Mouse (Mus musculus) limb, embryonic 10.5 days (tissue): ENCODE measurements around the gene Cd209g. TPM values are rescaled to one million over a fixed set of nuclear protein-coding genes. Genes with fewer than 3 reads are reported as not detected.

Source experiments
- DNase-seq: peaks from one replicate; pipeline ENCODE4 v3.0.0-alpha.2; 2017; ENCODE audit warnings: low spot score
- H3K27ac ChIP-seq: fragments of 300-500 bp; sonication (generic); 2 replicates; pipeline ENCODE4 v1.5.1; 2016; ENCODE audit warnings: mild to moderate bottlenecking
- H3K27me3 ChIP-seq: fragments of 300-500 bp; sonication (generic); 2 replicates; pipeline ENCODE4 v1.6.1; 2016; ENCODE audit warnings: low read depth, mild to moderate bottlenecking; ENCODE audit not compliant: poor library complexity, severe bottlenecking
- H3K36me3 ChIP-seq: fragments of 300-500 bp; sonication (generic); 2 replicates; pipeline ENCODE4 v1.6.1; 2016; ENCODE audit warnings: mild to moderate bottlenecking, moderate library complexity
- H3K4me1 ChIP-seq: fragments of 300-500 bp; sonication (generic); 2 replicates; pipeline ENCODE4 v1.6.1; 2016
- H3K4me3 ChIP-seq: fragments of 300-500 bp; sonication (generic); 2 replicates; pipeline ENCODE4 v1.5.1; 2016; ENCODE audit warnings: mild to moderate bottlenecking, moderate library complexity
- H3K9me3 ChIP-seq: fragments of 300-500 bp; sonication (generic); replicated peaks from 2 replicates; pipeline ENCODE4 v1.6.1; 2016; ENCODE audit warnings: mild to moderate bottlenecking
- WGBS: fragments of 180-500 bp; shearing (Covaris S2); methylation state at CpG from one replicate; pipeline ENCODE4 v1.1.7; 2016; 5-methylcytosine and 5-hydroxymethylcytosine counted together
- polyA plus RNA-seq: library from polyadenylated mRNA; unstranded; fragments of >200 nt; fragmentation: Nextera tagmentation; extraction: Ambion mirVana; gene quantifications from 2 replicates; pipeline ENCODE4 v1.2.1, GENCODE M21; 2016

The Cd209g gene
- polyA plus RNA-seq, 1 experiment from 2014 or later, result not detected

DNA sequence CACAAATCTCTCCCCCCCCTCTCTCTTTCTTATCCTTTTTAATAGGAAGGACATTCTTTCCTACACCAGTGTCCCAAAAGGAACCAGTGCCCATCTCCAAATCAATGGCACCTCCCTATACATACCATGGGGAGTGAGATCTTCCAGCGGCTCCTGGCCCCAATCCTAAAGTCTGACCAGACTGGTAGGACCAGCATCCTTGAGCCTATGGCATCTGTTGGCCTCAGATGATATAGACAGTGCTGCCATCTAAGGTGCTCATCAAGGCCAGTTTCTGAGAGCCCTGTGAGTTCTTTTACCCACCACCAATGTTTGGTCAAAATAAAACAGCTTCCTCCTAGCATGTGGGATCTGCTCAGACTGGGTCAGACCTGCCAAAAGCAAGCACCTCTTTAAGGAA, 34.0 kb downstream of the Cd209g start:
- H3K36me3 ChIP-seq, result no peaks in the 10 kb centered on the region
- 93% methylated on average over 1 of the region's 1 CpGs for WGBS
- no peaks in the 10 kb centered on the region for H3K9me3 ChIP-seq
- no peaks in the 10 kb centered on the region for H3K27me3 ChIP-seq
- no peak for DNase-seq
- no peak overlapping the region for H3K27ac ChIP-seq
- H3K4me3 ChIP-seq, result no peak overlapping the region
- peaks cover 12% of the 10 kb centered on the region for H3K4me1 ChIP-seq

DNA sequence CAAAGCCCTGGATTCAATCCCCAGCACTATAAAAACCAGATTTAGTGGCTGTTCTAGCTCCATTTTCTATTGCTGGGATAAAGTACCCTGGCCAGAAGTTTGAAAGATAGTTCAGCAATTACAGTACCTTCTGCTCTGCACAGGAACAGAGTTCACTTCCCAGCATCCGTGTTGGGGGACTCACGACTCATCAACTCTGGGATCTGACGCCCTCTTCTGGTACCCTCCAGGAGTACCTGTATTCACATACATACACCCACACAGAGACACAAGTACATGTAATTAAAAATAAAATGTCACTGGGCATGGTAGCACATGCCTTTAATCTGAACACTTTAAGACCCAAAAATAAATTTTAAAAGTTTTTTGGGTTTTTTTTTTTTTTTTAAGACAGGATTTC, 38.6 kb downstream of the Cd209g start:
- Histone ChIP-seq H3K9me3 (no peaks in the 10 kb centered on the region), H3K4me1 (no peaks in the 10 kb centered on the region), H3K27me3 (no peaks in the 10 kb centered on the region), H3K27ac (no peak overlapping the region), H3K4me3 (no peak overlapping the region), H3K36me3 (no peaks in the 10 kb centered on the region)
- WGBS, result 67% methylated on average over 3 of the region's 3 CpGs
- no peak for DNase-seq

DNA sequence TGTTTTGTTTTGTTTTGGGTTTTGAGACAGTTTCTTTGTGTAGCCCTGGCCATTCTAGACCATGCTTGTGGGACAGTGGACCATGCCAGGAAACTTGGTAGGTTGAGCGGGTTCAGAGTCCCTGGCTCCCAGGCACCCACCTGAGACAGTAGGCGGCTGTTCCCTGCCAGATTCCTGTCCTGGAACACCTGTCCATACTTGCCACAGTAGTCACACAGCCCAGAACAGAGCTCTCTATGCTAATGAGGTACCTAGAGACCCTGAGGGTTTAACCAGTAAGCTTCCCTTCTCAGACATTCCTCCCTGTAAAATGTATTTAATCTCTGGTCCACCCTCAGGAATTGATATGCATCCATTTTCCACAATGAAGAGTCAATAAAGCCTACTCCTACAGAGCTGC, 40.1 kb downstream of the Cd209g start:
- no peaks in the 10 kb centered on the region for H3K27me3 ChIP-seq
- no peaks in the 10 kb centered on the region for H3K9me3 ChIP-seq
- H3K36me3 ChIP-seq, result no peaks in the 10 kb centered on the region
- WGBS, result 75% methylated on average over 2 of the region's 2 CpGs
- H3K4me3 ChIP-seq, result no peak overlapping the region
- H3K4me1 ChIP-seq, result no peaks in the 10 kb centered on the region
- no peak overlapping the region for H3K27ac ChIP-seq
- DNase-seq, result no peak

DNA sequence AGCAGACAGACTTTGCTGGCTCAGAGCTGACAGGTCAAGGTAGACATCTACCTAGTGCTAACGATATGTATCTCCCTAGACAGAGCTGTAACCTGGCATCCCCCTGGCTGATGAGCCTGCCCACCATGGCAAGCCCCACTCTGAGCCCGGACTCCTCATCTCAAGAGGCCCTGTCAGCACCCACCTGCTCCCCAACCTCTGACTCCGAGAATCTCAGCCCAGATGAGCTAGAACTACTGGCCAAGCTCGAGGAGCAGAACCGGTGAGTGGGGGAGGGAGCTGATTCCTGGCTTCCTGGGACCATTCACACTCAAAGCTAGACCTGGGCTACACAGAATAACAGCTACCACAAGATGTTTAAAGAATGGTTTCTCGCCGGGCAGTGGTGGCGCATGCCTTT, 49.5 kb downstream of the Cd209g start:
- WGBS, result 84% methylated on average over 8 of the region's 8 CpGs
- Histone ChIP-seq H3K9me3 (no peaks in the 10 kb centered on the region), H3K36me3 (peaks cover 26% of the 10 kb centered on the region; the same call in 1 of the 2 replicates), H3K4me1 (no peaks in the 10 kb centered on the region), H3K4me3 (no peak overlapping the region), H3K27ac (no peak overlapping the region), H3K27me3 (no peaks in the 10 kb centered on the region)
- no peak for DNase-seq

DNA sequence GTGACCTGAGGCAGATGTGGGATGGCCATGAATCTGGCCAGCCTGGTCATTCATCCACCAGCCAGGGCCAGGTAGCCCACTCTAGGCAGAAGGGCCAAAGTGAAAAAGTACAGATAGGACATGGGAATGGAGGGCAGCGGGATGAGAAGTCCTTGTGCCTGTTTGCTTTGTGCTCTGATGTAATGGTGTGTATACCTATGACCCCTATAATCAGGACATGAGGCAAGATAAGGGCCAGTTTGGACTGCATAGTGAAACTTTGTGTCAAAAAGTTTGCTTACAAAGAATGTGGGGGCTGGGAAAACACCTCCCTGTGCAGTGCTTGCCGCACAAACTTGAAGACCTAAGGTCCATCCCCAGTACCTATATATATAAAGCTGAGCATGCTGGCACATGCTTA, 52.3 kb downstream of the Cd209g start:
- Histone ChIP-seq H3K9me3 (no peaks in the 10 kb centered on the region), H3K4me1 (no peaks in the 10 kb centered on the region), H3K36me3 (peaks cover 26% of the 10 kb centered on the region; the same call in 1 of the 2 replicates), H3K27me3 (no peaks in the 10 kb centered on the region), H3K4me3 (no peak overlapping the region), H3K27ac (no peak overlapping the region)
- DNase-seq, result no peak
- 90% methylated on average over 2 of the region's 2 CpGs for WGBS

Other genes starting within 250 kb of the Cd209g start
- not detected in 2 replicates for gene Cd209b, start 207.3 kb upstream of the Cd209g start, polyA plus RNA-seq
- 0.38 and 0.56 TPM in 2 replicates for gene Cd209c, start 179.4 kb upstream of the Cd209g start, polyA plus RNA-seq
- not detected in 2 replicates for gene Cd209f, start 28.3 kb upstream of the Cd209g start, polyA plus RNA-seq
- 14.4 and 25.5 TPM in 2 replicates for gene Evi5l, start 32.5 kb downstream of the Cd209g start, polyA plus RNA-seq
- 1.5 and 2.2 TPM in 2 replicates for gene Prr36, start 83.4 kb downstream of the Cd209g start, polyA plus RNA-seq
- gene Lrrc8e, start 92.7 kb downstream of the Cd209g start, polyA plus RNA-seq, result 0.11 and 0.20 TPM in 2 replicates
- 32.8 and 34.2 TPM in 2 replicates for gene Map2k7, start 104.6 kb downstream of the Cd209g start, polyA plus RNA-seq
- gene Gm49320, start 104.8 kb downstream of the Cd209g start, polyA plus RNA-seq, result 0.85 and 1.6 TPM in 2 replicates
- gene Tgfbr3l, start 114.1 kb downstream of the Cd209g start, polyA plus RNA-seq, result 2.8 and 3.3 TPM in 2 replicates
- 70.0 and 72.1 TPM in 2 replicates for gene Snapc2, start 119.0 kb downstream of the Cd209g start, polyA plus RNA-seq
- 113 and 132 TPM in 2 replicates for gene Ctxn1, start 125.2 kb downstream of the Cd209g start, polyA plus RNA-seq
- gene Timm44, start 141.8 kb downstream of the Cd209g start, polyA plus RNA-seq, result 71.3 and 75.7 TPM in 2 replicates
- gene Ccl25, start 191.1 kb downstream of the Cd209g start, polyA plus RNA-seq, result 24.2 and 27.9 TPM in 2 replicates
- gene Elavl1, start 191.3 kb downstream of the Cd209g start, polyA plus RNA-seq, result 373 and 395 TPM in 2 replicates